Mouse (Mus musculus) C2C12 (cell line): ENCODE measurements around the gene C2cd3.

Experiments used
- CEBPB ChIP-seq: IDR thresholded peaks from one replicate; pipeline ENCODE4 v1.6.1; 2011; ENCODE audit warnings: low read depth, mild to moderate bottlenecking, control low read depth, moderate library complexity
- CTCF ChIP-seq: IDR thresholded peaks from one replicate; pipeline ENCODE4 v1.5.1; 2011; ENCODE audit not compliant: control insufficient read depth, insufficient read depth, insufficient read length
- MAX ChIP-seq: IDR thresholded peaks from one replicate; pipeline ENCODE4 v1.6.1; 2011; ENCODE audit warnings: mild to moderate bottlenecking, control low read depth
- MYOG ChIP-seq: IDR thresholded peaks from one replicate; pipeline ENCODE4 v1.6.1; 2011; ENCODE audit not compliant: control insufficient read depth, insufficient read length; ENCODE audit errors: extremely low read depth

GRCm38 (mm10) chr7:100474680-100475079 is 102.6 kb downstream of the C2cd3 start:
- TF ChIP-seq CTCF = no peak
- no peak for TF ChIP-seq MAX
- no peak for TF ChIP-seq MYOG
- TF ChIP-seq CEBPB = no peak
